Mouse (Mus musculus) liver, postnatal 0 days (tissue): ENCODE measurements around the gene Gm11114. TPM values are rescaled to one million over a fixed set of nuclear protein-coding genes. Genes with fewer than 3 reads are reported as not detected.

Experiments
- ATAC-seq: fragments of 200-750 bp; cut with Nextera tagmentation; 2 replicates; pipeline ENCODE4 v1.8.0; 2017; ENCODE audit warnings: mild to moderate bottlenecking, moderate library complexity
- DNase-seq: peaks from one replicate; pipeline ENCODE4 v3.0.0-alpha.2; 2016
- H3K27ac ChIP-seq: fragments of 300-500 bp; sonication (generic); 2 replicates; pipeline ENCODE4 v1.5.1; 2014; ENCODE audit warnings: antibody characterized with exemption, moderate library complexity, mild to moderate bottlenecking, low read depth
- H3K27me3 ChIP-seq: fragments of 300-500 bp; sonication (generic); 2 replicates; pipeline ENCODE4 v1.6.1; 2014; ENCODE audit warnings: low read length, control low read depth, mixed read lengths; ENCODE audit not compliant: insufficient read depth
- H3K36me3 ChIP-seq: fragments of 300-500 bp; sonication (generic); replicated peaks from 2 replicates; pipeline ENCODE4 v1.6.1; 2014; ENCODE audit warnings: mild to moderate bottlenecking, control low read depth, low read length, moderate library complexity, mixed read lengths; ENCODE audit not compliant: insufficient read depth
- H3K4me1 ChIP-seq: fragments of 300-500 bp; sonication (generic); 2 replicates; pipeline ENCODE4 v1.6.1; 2014; ENCODE audit warnings: antibody characterized with exemption, mild to moderate bottlenecking, control low read depth; ENCODE audit not compliant: insufficient read depth
- H3K4me2 ChIP-seq: fragments of 300-500 bp; sonication (generic); 2 replicates; pipeline ENCODE4 v1.6.1; 2014; ENCODE audit warnings: low read depth, mild to moderate bottlenecking, low read length, moderate library complexity, mixed read lengths
- H3K4me3 ChIP-seq: fragments of 300-500 bp; sonication (generic); 2 replicates; pipeline ENCODE4 v1.5.1; 2014; ENCODE audit warnings: low read depth, low read length
- H3K9ac ChIP-seq: fragments of 300-500 bp; sonication (generic); replicated peaks from 2 replicates; pipeline ENCODE4 v1.6.1; 2014; ENCODE audit warnings: mild to moderate bottlenecking, moderate library complexity
- H3K9me3 ChIP-seq: fragments of 300-500 bp; sonication (generic); 2 replicates; pipeline ENCODE4 v1.6.1; 2016; ENCODE audit warnings: mild to moderate bottlenecking, control low read depth, low read length, mixed read lengths
- CTCF ChIP-seq: sonication (generic); IDR thresholded peaks from 2 replicates; pipeline ENCODE4 v1.5.1; 2016; ENCODE audit warnings: antibody characterized with exemption, low read depth
- EP300 ChIP-seq: IDR thresholded peaks from 2 replicates; pipeline ENCODE4 v1.6.1; 2016; ENCODE audit warnings: antibody characterized with exemption, low read depth, mild to moderate bottlenecking
- WGBS: fragments of 180-500 bp; shearing (Covaris S2); extraction: QIAGEN DNeasy Blood & Tissue Kit; methylation state at CpG from one replicate; pipeline ENCODE4 v1.1.7; 2014; ENCODE audit not compliant: insufficient replicate concordance; 5-methylcytosine and 5-hydroxymethylcytosine counted together
- polyA plus RNA-seq: library from polyadenylated mRNA; unstranded; fragments of >200 nt; fragmentation: Nextera tagmentation; extraction: Ambion mirVana; gene quantifications from 2 replicates; pipeline ENCODE4 v1.2.1, GENCODE M21; 2015

Gm11114 gene
- polyA plus RNA-seq, 1 experiment from 2014 or later = not detected

DNA sequence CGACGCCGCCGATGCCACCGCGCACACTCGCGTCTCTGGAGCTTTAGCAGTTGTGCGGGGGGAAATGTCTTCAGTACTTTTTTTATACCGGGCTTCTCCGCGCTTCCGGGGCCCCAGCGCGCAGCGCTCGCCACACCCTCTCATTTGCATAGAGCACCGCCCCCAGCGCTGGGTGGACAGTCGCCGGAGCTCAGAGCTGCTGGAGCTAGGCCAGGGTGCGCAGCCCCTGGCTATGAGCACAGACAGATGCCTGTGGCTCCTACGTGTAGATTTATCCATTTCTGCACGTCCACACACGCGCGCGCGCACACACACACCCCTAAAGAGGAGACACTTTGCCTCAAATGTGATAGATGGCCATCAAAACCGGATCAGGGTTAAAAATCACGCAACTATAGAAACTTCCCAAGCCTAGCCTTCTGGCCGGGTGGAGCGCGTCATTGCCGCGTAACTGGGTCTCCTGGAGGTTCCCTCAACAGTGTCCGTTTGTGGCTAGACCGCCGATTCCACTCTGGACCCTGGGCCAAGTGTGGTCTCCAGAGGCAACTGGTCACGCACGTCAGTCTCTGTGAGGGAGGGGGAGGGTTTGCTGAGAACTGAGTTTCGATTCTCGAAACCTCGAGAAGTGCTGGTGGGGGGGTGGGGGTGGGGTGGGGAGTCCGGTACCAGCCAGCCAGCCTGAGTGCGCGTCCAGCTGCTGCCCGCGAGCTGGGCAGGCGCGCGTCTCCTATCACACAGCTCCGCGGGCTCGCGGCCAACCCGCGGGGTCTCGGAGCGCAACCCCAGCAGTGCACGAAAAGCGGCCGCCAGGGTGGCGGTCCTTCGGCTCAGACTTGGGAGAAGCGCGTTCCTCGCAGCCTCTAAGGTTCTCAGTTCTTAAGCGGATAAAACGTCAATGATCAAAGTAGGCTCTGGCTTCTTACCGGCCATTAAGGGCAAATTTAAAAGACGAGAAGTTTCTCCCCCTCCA lies 15.0 kb downstream of the Gm11114 start, which contains the start of gene Tent5a:
Gene Tent5a (minus strand): TSS at position 107 of the 970 bp plus-strand sequence.
- peak within 1 kb of the TSS; percentile 77 for H3K9ac ChIP-seq
- DNase-seq (peak; percentile 92), ATAC-seq (peak; percentile 90)
- no peaks in the 10 kb centered on the region; the same call in 1 of the 2 replicates for H3K4me1 ChIP-seq
- 1% methylated on average over 72 of the region's 72 CpGs for WGBS
- peak within 1 kb of the TSS; percentile 94 for H3K27ac ChIP-seq
- H3K4me2 ChIP-seq = peak within 1 kb of the TSS; percentile 91
- H3K27me3 ChIP-seq = no peaks in the 10 kb centered on the region
- TF ChIP-seq CTCF (no peak), EP300 (no peak; the same call in 1 of the 2 replicates)
- peak within 1 kb of the TSS; percentile 87 for H3K4me3 ChIP-seq
- no peaks in the 10 kb centered on the region for H3K9me3 ChIP-seq
- H3K36me3 ChIP-seq = peaks cover 4% of the 10 kb centered on the region; the same call in 1 of the 2 replicates

DNA sequence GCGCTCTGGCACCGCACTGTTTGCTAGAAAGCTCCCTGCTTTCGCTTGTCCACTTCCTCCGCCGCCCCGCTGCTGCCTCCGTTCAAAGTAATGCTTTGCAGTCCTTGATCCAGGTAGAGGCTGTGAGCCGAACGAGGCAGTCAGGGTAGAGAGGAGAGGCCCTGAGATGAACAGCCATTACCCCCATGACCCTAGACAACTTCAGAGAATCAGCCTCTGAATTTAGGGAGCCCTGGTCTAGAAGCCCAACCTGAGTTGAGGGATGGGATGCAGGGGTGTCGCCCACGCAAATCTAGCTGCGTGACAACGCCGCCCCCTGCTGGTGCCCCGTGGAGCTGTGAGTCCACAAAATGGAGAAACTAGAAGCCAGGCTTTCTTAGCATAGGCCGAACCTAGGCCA lies 15.7 kb downstream of the Gm11114 start:
- ATAC-seq = peak; percentile 33
- DNase-seq = peak; percentile 92
- Histone ChIP-seq H3K4me1 (no peaks in the 10 kb centered on the region; the same call in 1 of the 2 replicates), H3K4me2 (peak overlapping the region; percentile 91), H3K4me3 (peak overlapping the region; percentile 87), H3K27me3 (no peaks in the 10 kb centered on the region), H3K9me3 (no peaks in the 10 kb centered on the region), H3K36me3 (peaks cover 4% of the 10 kb centered on the region; the same call in 1 of the 2 replicates), H3K9ac (peak overlapping the region; percentile 77), H3K27ac (peak overlapping the region; percentile 94)
- TF ChIP-seq EP300 (no peak), CTCF (peak; percentile 99)
- WGBS = 1% methylated on average over 16 of the region's 16 CpGs

DNA sequence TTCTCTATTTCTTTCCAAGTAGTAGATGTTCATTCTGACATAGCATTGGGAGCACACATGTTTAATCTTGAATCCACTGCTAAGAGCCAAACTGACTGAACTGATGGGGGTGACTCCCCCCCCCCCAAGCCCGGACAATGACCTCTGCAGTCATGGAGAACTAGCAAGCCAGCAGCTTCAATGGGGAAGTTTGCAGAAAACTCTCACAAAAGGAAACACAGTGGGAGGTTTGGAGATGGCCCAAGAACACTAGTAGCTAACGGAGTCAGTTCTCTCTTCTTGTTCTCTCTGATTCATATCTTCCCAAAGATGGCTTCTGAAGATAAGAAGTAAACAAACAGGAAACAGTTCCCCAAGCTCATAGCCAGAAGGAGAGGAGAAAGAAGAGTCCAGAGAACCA lies 18.9 kb downstream of the Gm11114 start:
- Histone ChIP-seq H3K27me3 (no peaks in the 10 kb centered on the region), H3K9ac (no peak overlapping the region), H3K4me3 (no peak overlapping the region), H3K36me3 (no peaks in the 10 kb centered on the region), H3K4me2 (no peak overlapping the region), H3K9me3 (no peaks in the 10 kb centered on the region), H3K27ac (no peak overlapping the region), H3K4me1 (no peaks in the 10 kb centered on the region)
- TF ChIP-seq EP300 = no peak
- no peak for TF ChIP-seq CTCF
- DNase-seq = no peak
- WGBS = 70% methylated on average over 2 of the region's 2 CpGs
- no peak for ATAC-seq

DNA sequence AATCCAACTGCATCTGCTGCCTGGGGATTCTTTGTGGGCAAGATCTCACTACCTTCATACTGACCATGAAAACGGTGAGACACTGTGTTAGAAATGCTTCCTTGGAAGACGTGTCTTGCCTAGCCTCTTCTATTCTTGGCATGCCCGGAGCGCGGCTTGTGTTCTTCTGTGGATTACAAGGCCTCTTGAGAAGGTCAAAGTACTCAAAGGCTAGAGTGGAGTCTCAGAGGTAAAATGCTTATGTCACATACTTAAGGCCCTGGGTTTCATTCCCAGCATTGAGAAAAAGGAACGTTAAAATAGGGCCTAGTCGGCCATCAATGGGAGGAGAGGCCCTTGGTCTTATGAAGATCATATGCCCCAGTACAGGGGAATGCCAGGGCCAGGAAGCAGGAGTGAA lies 23.5 kb downstream of the Gm11114 start:
- no peak for ATAC-seq
- WGBS = 85% methylated on average over 7 of the region's 7 CpGs

DNA sequence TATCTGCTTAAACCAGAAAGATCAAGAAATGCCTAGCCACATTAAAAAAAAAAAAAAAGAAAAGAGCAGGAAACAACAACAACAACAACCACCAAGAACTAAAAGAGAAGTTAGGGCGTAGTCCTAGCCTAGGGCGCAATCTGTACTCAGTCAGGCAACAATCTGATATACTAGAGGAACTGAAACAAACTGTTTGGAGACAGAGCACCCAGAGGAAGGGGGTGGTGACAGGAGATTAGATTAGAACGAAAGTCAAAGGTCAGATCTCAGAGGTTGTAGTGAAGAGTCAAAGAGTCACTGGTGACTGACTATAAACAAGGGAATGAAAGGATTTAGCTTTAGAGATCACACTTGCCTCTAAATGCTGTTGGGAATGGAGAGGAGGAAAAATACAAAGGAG lies 27.7 kb downstream of the Gm11114 start:
- no peaks in the 10 kb centered on the region for H3K36me3 ChIP-seq
- TF ChIP-seq EP300 (peak; percentile 90), CTCF (no peak)
- H3K9ac ChIP-seq = no peak overlapping the region
- peaks cover 12% of the 10 kb centered on the region; the same call in 1 of the 2 replicates for H3K4me1 ChIP-seq
- WGBS = 23% methylated on average over 3 of the region's 3 CpGs
- H3K4me2 ChIP-seq = no peak overlapping the region
- ATAC-seq (peak; percentile 76), DNase-seq (no peak)
- no peak overlapping the region for H3K4me3 ChIP-seq
- H3K9me3 ChIP-seq = no peaks in the 10 kb centered on the region
- H3K27me3 ChIP-seq = no peaks in the 10 kb centered on the region
- no peak overlapping the region for H3K27ac ChIP-seq

More for the DNA sequence above, 23.5 kb downstream of the Gm11114 start:
- no peaks in the 10 kb centered on the region for H3K9me3 ChIP-seq
- H3K27ac ChIP-seq = no peak overlapping the region
- H3K36me3 ChIP-seq = no peaks in the 10 kb centered on the region
- no peak for TF ChIP-seq EP300
- no peak for DNase-seq
- H3K4me1 ChIP-seq = no peaks in the 10 kb centered on the region
- H3K4me3 ChIP-seq = no peak overlapping the region
- no peaks in the 10 kb centered on the region for H3K27me3 ChIP-seq
- no peak overlapping the region for H3K4me2 ChIP-seq
- H3K9ac ChIP-seq = no peak overlapping the region

DNA sequence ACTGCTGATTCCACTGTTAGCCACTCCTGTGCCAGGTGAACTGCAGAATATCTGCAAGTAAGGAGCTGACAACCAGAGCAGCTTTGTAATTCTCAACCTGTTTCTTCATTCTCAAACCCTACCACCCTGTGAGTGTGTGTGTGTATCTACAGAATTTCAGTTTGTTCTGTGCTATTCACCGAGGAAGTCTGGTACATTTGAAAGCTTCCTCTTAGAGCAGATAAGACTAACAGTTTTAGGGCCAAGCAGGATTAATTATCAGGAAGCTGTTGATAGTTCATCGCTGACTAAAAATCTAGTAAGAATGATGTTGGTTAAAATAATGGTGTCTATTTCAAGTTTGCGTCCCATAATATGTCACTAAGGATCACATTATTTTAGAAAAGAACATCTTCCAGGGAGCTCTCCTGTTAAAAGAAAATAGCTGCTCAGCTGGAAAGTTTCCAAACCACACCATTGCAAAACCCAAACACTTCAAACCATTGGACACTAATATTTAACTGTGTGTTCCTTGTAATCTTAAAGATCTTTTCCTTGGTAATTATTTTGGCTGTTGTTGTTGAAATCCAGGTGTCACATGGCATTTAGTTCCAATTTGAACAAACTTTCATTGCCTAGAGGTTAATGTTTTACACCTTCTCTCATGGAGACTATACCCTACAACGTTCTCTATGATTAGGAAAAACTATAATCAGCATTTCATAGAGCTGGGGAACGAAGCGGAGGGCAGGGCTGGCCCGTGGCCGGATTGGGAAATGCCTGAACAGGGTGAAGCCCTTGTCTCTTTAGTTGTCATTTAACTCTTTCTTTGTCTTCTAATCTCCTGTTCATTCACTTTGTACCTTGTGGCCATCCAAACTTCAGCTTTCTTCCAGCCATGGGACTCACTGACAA lies 30.6 kb downstream of the Gm11114 start:
- H3K9me3 ChIP-seq = no peaks in the 10 kb centered on the region
- DNase-seq (peak; percentile 19), ATAC-seq (peak; percentile 60; the same call in 1 of the 2 replicates)
- TF ChIP-seq CTCF = no peak
- peak; percentile 35; the same call in 1 of the 2 replicates for TF ChIP-seq EP300
- no peaks in the 10 kb centered on the region for H3K27me3 ChIP-seq
- no peak overlapping the region for H3K4me3 ChIP-seq
- no peak overlapping the region; the same call in 1 of the 2 replicates for H3K4me2 ChIP-seq
- no peak overlapping the region for H3K27ac ChIP-seq
- H3K9ac ChIP-seq = no peak overlapping the region
- no peaks in the 10 kb centered on the region for H3K36me3 ChIP-seq
- H3K4me1 ChIP-seq = peaks cover 12% of the 10 kb centered on the region; the same call in 1 of the 2 replicates
- WGBS = 13% methylated on average over 8 of the region's 8 CpGs
